Mouse (Mus musculus) induced T-regulatory cell, adult 2 months (primary cell): ENCODE results near the gene Ltbr.
A peak's percentile ranks its signal among the peaks of the same experiment; 100 is the strongest.

Experiments used
- DNase-seq: peaks from one replicate; pipeline ENCODE4 v3.0.0-alpha.2; 2012; ENCODE audit warnings: low read depth

Ltbr gene

GRCm38 (mm10) chr6:125313546-125314230, at the start of gene Ltbr:
Gene Ltbr (minus strand): TSS chr6:125313885.
- DNase-seq, result peak; percentile 26

GRCm38 (mm10) chr6:125363021-125363420, 49.3 kb upstream of the Ltbr start:
- no peak for DNase-seq

GRCm38 (mm10) chr6:125361467-125362291, 48.0 kb upstream of the Ltbr start:
- DNase-seq, result no peak

- DNase-seq, result no peak
Observed at GRCm38 (mm10) chr6:125360846-125361245, 47.2 kb upstream of the Ltbr start.

- DNase-seq, result no peak
Observed at GRCm38 (mm10) chr6:125359999-125360398, 46.3 kb upstream of the Ltbr start.

DNA sequence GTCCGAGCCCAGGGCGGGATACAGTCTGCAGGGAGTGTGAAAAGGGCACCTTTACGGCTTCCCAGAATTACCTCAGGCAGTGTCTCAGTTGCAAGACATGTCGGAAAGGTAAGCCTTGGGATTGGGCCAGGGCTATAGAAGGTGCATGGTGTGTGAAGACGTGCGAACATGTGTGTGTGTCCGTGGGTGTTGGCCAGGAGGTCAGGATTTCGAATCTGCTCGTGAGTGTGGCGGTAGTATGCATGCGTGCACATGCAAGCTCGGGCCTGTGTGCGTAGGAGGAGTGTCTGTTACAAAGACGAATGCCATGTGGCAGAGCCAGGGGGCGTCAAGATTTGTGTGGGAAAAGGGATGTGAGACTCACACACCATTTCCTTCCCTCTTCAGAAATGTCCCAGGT, 43.6 kb upstream of the Ltbr start:
- no peak for DNase-seq

- DNase-seq, result no peak
Observed at GRCm38 (mm10) chr6:125356264-125356663, 42.6 kb upstream of the Ltbr start.

DNA sequence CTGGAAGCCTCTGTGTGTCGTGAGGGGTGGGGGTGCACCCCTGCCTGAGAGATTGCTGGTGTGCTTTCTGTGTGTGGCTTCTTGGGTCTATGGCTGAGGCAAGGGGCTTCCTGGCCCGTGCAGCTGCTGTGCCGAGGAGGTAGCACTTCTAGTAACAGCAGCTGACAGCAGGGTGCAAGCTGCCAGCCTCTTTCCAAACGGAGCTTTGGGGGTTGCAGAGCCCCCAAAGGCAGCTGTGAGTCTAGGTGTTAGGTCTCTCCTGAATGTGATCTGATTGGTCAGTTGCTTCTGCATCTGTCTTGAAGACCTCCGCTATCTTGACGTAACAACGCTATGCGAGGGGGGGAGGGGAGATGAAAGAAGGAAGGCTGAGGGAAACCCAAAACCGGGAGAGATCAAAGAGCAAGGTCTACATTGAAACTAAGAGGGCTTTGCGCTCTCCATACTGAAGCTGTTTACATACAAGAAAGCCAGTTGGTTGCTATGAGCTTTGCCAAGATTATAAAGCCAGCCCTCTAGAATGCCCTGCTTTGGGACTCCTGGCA, 41.6 kb upstream of the Ltbr start:
- DNase-seq, result peak; percentile 56

- DNase-seq, result no peak
Observed at GRCm38 (mm10) chr6:125354352-125355151, 40.9 kb upstream of the Ltbr start.

- DNase-seq, result no peak
Observed at GRCm38 (mm10) chr6:125353655-125354054, 40.0 kb upstream of the Ltbr start.

GRCm38 (mm10) chr6:125353221-125353620, 39.5 kb upstream of the Ltbr start:
- peak; percentile 69 for DNase-seq

- peak; percentile 22 for DNase-seq
Observed at GRCm38 (mm10) chr6:125352811-125353210, 39.1 kb upstream of the Ltbr start.

DNA sequence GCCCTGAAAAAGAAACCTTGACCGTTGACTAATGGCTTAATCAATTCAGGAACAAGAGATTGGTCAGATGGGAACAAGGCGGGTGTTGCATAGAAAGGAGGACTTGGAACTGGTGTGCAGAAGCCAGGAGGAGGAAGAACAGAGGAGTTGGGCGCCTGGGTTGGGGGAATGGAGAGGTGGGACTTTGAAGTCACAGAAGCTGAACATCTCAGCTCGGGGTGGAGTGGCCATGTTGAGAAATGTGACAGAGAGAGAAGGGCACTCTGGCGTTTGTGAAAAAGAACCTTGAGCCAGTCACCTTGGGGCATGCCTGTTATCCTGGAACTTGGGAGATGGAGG, 38.3 kb upstream of the Ltbr start:
- no peak for DNase-seq

DNA sequence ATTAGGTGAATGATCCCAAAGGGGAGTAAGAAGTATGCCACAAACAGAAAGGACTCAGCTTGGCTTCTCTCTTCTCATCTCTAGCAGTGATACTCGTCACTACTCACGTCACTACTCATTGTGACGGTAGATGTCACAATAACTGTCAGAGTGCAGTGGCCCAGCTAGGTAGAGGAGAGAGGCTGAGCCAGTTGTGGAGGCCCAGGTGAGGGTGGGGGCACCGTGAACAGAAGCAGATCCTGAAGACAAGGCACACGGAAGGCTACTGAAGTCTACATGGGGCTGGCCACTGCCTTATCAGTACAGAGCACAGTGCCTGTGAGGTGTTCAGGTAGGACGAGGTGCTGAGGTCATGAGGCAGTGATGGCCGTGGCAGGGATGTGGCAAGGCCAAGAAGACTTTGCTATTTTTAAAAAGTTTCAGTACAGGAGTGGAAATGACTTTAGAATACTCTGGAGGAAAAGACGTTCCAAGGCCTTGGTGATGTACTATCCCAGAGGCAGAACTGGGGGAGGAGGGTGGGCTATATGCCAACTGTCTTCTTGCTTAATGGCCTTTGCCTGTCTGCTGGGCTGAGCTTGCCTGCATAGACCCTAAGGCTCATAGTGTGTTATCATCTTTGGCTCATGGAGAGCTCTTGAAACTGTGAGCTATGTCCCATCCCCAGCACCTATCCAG, 37.8 kb upstream of the Ltbr start:
- DNase-seq, result peak; percentile 39

DNA sequence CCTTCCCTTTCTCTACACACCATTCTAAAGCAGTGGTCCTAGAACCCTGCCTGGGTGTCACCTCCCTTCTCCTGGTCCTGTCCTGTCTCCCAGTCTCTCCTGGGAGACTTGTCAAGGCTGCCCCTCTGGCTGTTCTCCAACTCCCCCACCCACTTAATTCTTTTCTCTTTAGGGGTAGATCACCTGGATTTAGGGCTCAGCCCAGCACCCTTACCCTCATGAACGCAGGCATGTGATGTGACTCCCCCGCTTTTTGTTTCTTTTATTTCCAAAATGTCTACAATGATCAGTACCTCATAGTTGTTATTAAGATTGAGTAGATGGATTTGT, 37.3 kb upstream of the Ltbr start:
- DNase-seq, result no peak

DNA sequence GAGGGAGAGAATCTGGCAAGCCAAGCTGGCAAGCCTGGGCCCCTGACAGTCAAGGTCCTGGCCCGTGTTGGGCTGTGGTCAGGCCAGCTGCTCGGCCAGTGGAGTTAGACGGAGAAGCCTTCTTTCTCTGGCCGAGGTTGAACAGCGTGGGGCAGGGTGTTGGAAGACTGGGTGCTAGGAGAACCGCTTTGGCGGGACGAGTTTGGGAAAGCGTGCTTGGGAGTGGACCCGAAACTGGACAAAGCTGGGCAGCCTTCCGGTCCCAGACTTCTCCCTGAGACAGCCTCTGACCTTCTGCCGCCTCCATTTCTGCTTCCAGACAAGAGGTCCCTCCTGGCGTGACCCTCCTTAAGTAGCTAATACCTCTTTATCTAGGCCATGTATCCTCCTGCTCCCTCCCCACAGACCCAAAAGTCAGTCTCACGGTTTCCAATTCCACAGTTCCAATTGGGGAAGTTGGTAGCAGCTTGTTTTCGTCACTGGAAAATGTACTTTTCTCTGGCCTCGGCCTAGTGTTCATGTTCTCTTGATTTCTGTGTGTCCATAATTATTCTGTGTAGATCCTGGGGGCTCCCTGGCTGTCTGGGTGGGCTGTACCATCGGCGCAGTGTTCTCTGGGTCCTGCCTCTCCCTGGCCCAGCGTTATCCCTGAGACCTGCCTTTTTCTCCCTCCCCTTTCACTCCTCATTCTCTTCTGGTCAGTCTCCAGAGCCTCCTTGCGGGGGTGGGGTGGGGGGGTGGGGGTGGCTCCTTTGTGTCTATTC, 36.7 kb upstream of the Ltbr start:
- DNase-seq, result peak; percentile 24

DNA sequence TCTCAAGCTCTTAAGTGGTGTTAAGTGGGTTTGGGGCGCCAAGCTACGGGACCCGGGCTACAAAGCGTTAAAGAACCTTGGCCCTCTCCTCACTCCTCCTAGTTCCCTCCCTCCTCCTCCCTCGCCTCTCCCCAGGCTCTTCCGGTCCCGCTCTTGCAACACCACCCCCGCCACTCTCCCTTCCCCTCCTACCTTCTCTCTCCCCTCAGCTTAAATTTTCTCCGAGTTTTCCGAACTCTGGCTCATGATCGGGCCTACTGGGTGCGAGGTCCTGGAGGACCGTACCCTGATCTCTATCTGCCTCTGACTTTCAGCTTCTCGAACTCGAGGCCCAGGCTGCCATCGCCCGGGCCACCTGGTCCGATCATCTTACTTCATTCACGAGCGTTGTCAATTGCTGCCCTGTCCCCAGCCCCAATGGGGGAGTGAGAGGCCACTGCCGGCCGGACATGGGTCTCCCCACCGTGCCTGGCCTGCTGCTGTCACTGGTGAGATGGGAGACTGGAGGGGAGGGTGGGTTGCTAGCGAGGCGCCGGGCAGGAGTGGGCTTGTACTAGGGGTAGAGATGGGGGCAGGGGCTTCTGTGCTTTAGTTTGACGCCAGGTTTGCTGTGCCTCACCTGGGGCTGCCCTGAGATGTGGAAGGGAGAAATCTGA, 36.0 kb upstream of the Ltbr start:
- peak; percentile 81 for DNase-seq

- no peak for DNase-seq
Observed at GRCm38 (mm10) chr6:125348721-125349574, 35.3 kb upstream of the Ltbr start, which contains the start of gene Tnfrsf1a. Gene Tnfrsf1a (plus strand): TSS chr6:125349362.

DNA sequence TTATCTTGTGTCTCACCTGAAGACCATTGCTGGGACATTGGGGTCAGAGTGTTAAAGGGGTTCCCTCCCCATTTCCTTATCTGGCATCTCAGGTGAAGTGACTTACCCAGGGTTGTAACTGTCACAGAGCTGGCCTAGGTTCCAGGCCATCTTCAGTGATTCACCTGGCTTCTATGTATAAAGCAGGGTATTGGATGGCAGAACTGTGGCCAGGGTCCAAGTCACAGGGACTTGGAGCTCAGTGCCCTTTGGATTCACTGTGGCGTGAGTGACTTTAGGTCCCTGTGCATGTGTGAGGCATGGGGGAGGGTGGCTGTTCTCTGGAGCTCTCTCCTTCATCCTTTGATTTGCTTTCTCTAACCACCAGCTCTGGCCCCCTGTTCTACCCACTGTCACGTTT, 32.3 kb upstream of the Ltbr start:
- DNase-seq, result no peak

GRCm38 (mm10) chr6:125345625-125346024, 31.9 kb upstream of the Ltbr start:
- DNase-seq, result no peak
